Mouse (Mus musculus) stomach, postnatal 0 days (tissue): ENCODE data around the gene Nell1.

Source experiments
- CTCF ChIP-seq: IDR thresholded peaks from 2 replicates; pipeline ENCODE4 v1.5.1; 2016; ENCODE audit warnings: antibody characterized with exemption, low read depth, mild to moderate bottlenecking, moderate library complexity
- EP300 ChIP-seq: optimal IDR thresholded peaks from 2 replicates; pipeline ENCODE3; 2016; ENCODE audit warnings: antibody characterized with exemption

DNA sequence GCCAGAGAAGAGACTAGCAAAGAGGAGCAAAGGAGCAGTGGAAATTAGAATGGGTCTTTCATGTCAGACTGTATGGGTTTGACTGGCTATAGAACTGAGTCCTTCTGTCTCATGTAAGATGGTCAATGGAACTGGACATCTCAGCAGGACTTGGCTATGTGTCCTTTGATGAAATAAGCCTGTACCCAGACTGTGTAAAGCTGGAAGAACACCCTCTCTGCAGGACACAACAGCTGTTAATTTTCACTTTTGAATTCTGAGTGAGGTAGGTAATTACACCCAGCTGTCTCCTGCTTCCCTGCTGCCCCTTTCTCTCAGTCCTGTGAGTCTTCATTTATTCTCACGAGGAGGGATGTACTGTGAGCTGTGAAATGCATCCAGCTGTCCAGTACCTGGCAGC, 895.5 kb downstream of the Nell1 start:
- no peak for TF ChIP-seq CTCF
- no peak for TF ChIP-seq EP300
